Mouse (Mus musculus): ENCODE data around the gene Cyp4v3. TPM values are rescaled to one million over a fixed set of nuclear protein-coding genes. Genes with fewer than 3 reads are reported as not detected.

Gene Cyp4v3
- total RNA-seq, 1 experiment: 0.27 TPM

DNA sequence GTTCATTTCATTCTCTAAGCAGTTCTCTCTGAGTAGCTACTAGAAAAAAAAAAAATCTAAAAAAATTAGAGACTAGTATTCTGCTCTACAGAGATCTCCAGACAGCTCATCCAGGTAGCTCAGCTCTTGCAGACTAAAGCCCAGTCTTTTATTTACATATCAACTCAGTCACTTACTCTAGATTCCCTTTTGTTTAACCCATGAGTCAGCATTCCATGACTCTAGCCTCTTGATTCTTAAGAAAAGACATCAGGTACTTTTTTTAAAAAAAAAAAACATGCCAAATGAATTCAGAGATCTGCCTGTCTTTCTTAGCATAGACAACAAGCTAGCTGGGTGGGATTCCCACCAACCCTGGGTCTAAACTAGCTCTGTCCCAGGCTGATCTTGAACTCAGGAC, 64.5 kb downstream of the Cyp4v3 start:
- Histone ChIP-seq H3K9ac (ENCODE audit: insufficient read depth, low read depth, low read length, poor library complexity, severe bottlenecking) (no peak overlapping the region), H3K4me3 (ENCODE audit: insufficient read depth in 1 of 2, low read depth in 1 of 2, low read length in 2 of 2, poor library complexity in 1 of 2, severe bottlenecking in 1 of 2) (no peak overlapping the region), H3K4me1 (ENCODE audit: control insufficient read depth in 2 of 2, insufficient read depth in 2 of 2, low read length in 2 of 2, poor library complexity in 1 of 2) (peaks cover 0 to 3% of the 10 kb centered on the region in 2 experiments; a peak in 1 of 4 replicates), H3K9me3 (ENCODE audit: control insufficient read depth, insufficient read depth, low read depth, low read length) (no peaks in the 10 kb centered on the region), H3K36me3 (ENCODE audit: control insufficient read depth, insufficient read depth, low read length, poor library complexity, severe bottlenecking) (no peaks in the 10 kb centered on the region), H3K27ac (ENCODE audit: insufficient read depth, low read depth, low read length, poor library complexity, severe bottlenecking) (no peak overlapping the region)
- no peak for DNase-seq (ENCODE audit: low read depth, low spot score)
- in situ Hi-C loops (cut with MboI; ENCODE audit: low sequenced_read_pairs in 2 of 2, unreplicated experiment in 2 of 2): no loop called here
- TF ChIP-seq HCFC1 (IDR thresholded peaks at IDR 0.05; ENCODE audit: borderline replicate concordance, insufficient read depth, low read length) (no peak), MAFK (IDR thresholded peaks at IDR 0.05; ENCODE audit: insufficient read depth, low read depth, low read length) (peak; percentile 75), ZNF384 (IDR thresholded peaks at IDR 0.05; ENCODE audit: low read depth, low read length) (0 out of 2 replicates have a peak, but pooled peaks have one; percentile 4), ZC3H11A (IDR thresholded peaks at IDR 0.05; ENCODE audit: borderline replicate concordance, low read depth, low read length) (no peak)

DNA sequence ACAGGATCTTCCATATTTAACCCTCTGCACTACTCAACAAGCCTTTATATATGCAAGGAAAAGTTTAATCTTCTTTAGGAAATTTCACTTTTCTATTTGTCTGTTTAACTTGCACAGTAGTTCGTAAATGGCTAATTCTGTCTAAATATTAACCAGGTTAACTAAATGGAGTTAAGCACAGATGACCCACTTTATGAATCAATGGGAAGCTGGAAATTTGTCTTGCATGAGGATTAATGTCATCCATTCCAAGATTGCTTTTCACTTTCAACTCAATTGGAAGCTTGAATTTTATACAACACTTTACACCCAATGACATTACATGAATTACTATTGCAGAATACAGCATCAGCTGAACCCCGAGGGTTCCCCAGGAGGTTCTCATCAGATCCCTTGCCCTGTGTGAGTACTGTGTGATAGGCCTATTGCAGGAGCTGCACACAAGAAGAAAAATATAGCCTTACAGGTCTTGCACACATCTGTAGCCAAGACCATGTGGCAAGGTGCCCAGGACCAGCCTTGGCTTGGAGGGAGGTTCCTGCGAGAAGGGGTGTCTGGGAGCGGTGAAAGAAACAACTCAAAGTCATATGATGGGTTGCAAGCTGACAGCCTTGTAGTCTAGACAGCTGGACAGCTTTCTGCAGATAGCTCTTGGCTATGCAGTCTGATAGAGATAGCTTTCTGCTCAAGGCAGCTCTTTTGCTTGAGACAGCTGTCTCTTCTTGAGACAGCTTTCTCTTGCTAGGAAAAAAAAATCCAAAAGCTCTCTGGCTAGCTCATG, 65.2 kb downstream of the Cyp4v3 start:
- in situ Hi-C loops (cut with MboI; ENCODE audit: low sequenced_read_pairs in 2 of 2, unreplicated experiment in 2 of 2): no loop called here
- Histone ChIP-seq H3K9me3 (ENCODE audit: control insufficient read depth, insufficient read depth, low read depth, low read length) (no peaks in the 10 kb centered on the region), H3K27ac (ENCODE audit: insufficient read depth, low read depth, low read length, poor library complexity, severe bottlenecking) (no peak overlapping the region), H3K4me3 (ENCODE audit: insufficient read depth in 1 of 2, low read depth in 1 of 2, low read length in 2 of 2, poor library complexity in 1 of 2, severe bottlenecking in 1 of 2) (no peak overlapping the region), H3K36me3 (ENCODE audit: control insufficient read depth, insufficient read depth, low read length, poor library complexity, severe bottlenecking) (no peaks in the 10 kb centered on the region), H3K9ac (ENCODE audit: insufficient read depth, low read depth, low read length, poor library complexity, severe bottlenecking) (no peak overlapping the region), H3K4me1 (ENCODE audit: control insufficient read depth in 2 of 2, insufficient read depth in 2 of 2, low read length in 2 of 2, poor library complexity in 1 of 2) (peaks cover 0 to 3% of the 10 kb centered on the region in 2 experiments; a peak in 1 of 4 replicates)
- no peak for DNase-seq (ENCODE audit: low read depth, low spot score)
- TF ChIP-seq CHD2 (IDR thresholded peaks at IDR 0.05; ENCODE audit: low read depth, low read length): no peak
- TF ChIP-seq HCFC1 (IDR thresholded peaks at IDR 0.05; ENCODE audit: borderline replicate concordance, insufficient read depth, low read length): no peak
- TF ChIP-seq ZC3H11A (IDR thresholded peaks at IDR 0.05; ENCODE audit: borderline replicate concordance, low read depth, low read length): no peak
- no peak for TF ChIP-seq ZNF384 (IDR thresholded peaks at IDR 0.05; ENCODE audit: low read depth, low read length)
- no peak for TF ChIP-seq MAFK (IDR thresholded peaks at IDR 0.05; ENCODE audit: insufficient read depth, low read depth, low read length)

DNA sequence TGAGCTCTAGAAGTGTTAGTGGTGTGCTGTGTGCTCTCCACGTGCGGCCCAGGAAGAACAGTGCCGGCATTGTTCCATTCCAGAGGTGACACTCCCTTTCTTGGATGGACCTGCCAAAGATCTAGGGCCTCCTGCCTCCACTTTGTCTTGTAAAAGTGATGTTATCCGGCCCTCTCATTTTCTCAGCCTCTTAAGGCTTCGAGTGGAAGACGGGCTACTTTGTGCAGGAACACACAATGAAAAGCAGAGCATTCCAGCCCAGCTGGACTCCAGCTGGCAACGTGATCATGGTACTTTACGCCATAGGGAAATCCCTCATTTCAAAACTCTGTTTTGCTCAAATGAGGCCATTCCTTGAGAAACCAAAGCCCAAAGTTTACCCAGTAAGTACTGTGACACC, 66.0 kb downstream of the Cyp4v3 start:
- H3K36me3 ChIP-seq (ENCODE audit: control insufficient read depth, insufficient read depth, low read length, poor library complexity, severe bottlenecking): no peaks in the 10 kb centered on the region
- H3K4me3 ChIP-seq (ENCODE audit: insufficient read depth in 1 of 2, low read depth in 1 of 2, low read length in 2 of 2, poor library complexity in 1 of 2, severe bottlenecking in 1 of 2): no peak overlapping the region
- TF ChIP-seq MAFK (IDR thresholded peaks at IDR 0.05; ENCODE audit: insufficient read depth, low read depth, low read length): no peak
- TF ChIP-seq ZC3H11A (IDR thresholded peaks at IDR 0.05; ENCODE audit: borderline replicate concordance, low read depth, low read length): no peak
- TF ChIP-seq ZNF384 (IDR thresholded peaks at IDR 0.05; ENCODE audit: low read depth, low read length): no peak
- no peak for TF ChIP-seq CHD2 (IDR thresholded peaks at IDR 0.05; ENCODE audit: low read depth, low read length)
- no peak for TF ChIP-seq HCFC1 (IDR thresholded peaks at IDR 0.05; ENCODE audit: borderline replicate concordance, insufficient read depth, low read length)
- H3K9ac ChIP-seq (ENCODE audit: insufficient read depth, low read depth, low read length, poor library complexity, severe bottlenecking): no peak overlapping the region
- H3K4me1 ChIP-seq (ENCODE audit: control insufficient read depth in 2 of 2, insufficient read depth in 2 of 2, low read length in 2 of 2, poor library complexity in 1 of 2): peaks cover 0 to 3% of the 10 kb centered on the region in 2 experiments; a peak in 1 of 4 replicates
- DNase-seq (ENCODE audit: low read depth, low spot score): peak; percentile 12
- no peak overlapping the region for H3K27ac ChIP-seq (ENCODE audit: insufficient read depth, low read depth, low read length, poor library complexity, severe bottlenecking)
- no peaks in the 10 kb centered on the region for H3K9me3 ChIP-seq (ENCODE audit: control insufficient read depth, insufficient read depth, low read depth, low read length)
- in situ Hi-C loops (cut with MboI; ENCODE audit: low sequenced_read_pairs in 2 of 2, unreplicated experiment in 2 of 2): no loop called here

DNA sequence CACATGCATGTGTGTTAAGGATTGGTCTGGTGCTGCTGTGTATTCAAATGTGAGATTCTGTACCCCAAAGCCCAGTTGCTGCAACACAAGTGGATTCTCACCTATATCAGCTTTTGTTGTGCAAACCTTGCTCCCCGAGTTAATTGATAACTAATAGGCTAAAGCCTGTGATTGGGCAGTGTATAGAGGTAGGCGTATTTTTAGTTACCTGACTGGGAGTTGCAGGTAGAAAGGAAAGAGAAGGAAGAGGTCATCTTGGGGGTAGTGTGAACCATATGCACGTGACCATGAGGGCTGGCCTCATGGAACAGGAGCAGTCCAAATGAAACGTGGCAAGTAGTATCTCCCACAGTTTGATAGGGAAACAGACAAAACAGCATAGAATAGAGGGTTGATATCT, 68.1 kb downstream of the Cyp4v3 start:
- Histone ChIP-seq H3K9ac (ENCODE audit: insufficient read depth, low read depth, low read length, poor library complexity, severe bottlenecking) (no peak overlapping the region), H3K4me1 (ENCODE audit: control insufficient read depth in 2 of 2, insufficient read depth in 2 of 2, low read length in 2 of 2, poor library complexity in 1 of 2) (peaks cover 0 to 3% of the 10 kb centered on the region in 2 experiments; a peak in 1 of 4 replicates), H3K9me3 (ENCODE audit: control insufficient read depth, insufficient read depth, low read depth, low read length) (no peaks in the 10 kb centered on the region), H3K27ac (ENCODE audit: insufficient read depth, low read depth, low read length, poor library complexity, severe bottlenecking) (no peak overlapping the region), H3K4me3 (ENCODE audit: insufficient read depth in 1 of 2, low read depth in 1 of 2, low read length in 2 of 2, poor library complexity in 1 of 2, severe bottlenecking in 1 of 2) (no peak overlapping the region), H3K36me3 (ENCODE audit: control insufficient read depth, insufficient read depth, low read length, poor library complexity, severe bottlenecking) (no peaks in the 10 kb centered on the region)
- in situ Hi-C loops (cut with MboI; ENCODE audit: low sequenced_read_pairs in 2 of 2, unreplicated experiment in 2 of 2): no loop called here
- no peak for DNase-seq (ENCODE audit: low read depth, low spot score)
- no peak for TF ChIP-seq CHD2 (IDR thresholded peaks at IDR 0.05; ENCODE audit: low read depth, low read length)

All from ES-E14 (cell line).